Mouse (Mus musculus) midbrain, embryonic 15.5 days (tissue): ENCODE data around the gene Amt. TPM values are rescaled to one million over a fixed set of nuclear protein-coding genes. Genes with fewer than 3 reads are reported as not detected.
"Not testable (repeated sequence)": the region's sequence is repeated elsewhere in the genome, so short reads cannot be mapped to it uniquely, and the experiment has no call there.

Experiments
- ATAC-seq: fragments of 200-750 bp; cut with Nextera tagmentation; replicated peaks from 2 replicates; pipeline ENCODE4 v1.8.0; 2017; ENCODE audit warnings: moderate TSS enrichment
- H3K27ac ChIP-seq: fragments of 300-500 bp; sonication (generic); 2 replicates; pipeline ENCODE4 v1.5.1; 2015; ENCODE audit warnings: mild to moderate bottlenecking, inconsistent platforms
- H3K27me3 ChIP-seq: fragments of 300-500 bp; sonication (generic); replicated peaks from 2 replicates; pipeline ENCODE4 v1.6.1; 2015; ENCODE audit warnings: inconsistent platforms
- H3K36me3 ChIP-seq: fragments of 300-500 bp; sonication (generic); replicated peaks from 2 replicates; pipeline ENCODE4 v1.6.1; 2015; ENCODE audit warnings: inconsistent platforms
- H3K4me1 ChIP-seq: fragments of 300-500 bp; sonication (generic); 2 replicates; pipeline ENCODE4 v1.6.1; 2015; ENCODE audit warnings: inconsistent platforms
- H3K4me2 ChIP-seq: fragments of 300-500 bp; sonication (generic); 2 replicates; pipeline ENCODE4 v1.6.1; 2015; ENCODE audit warnings: inconsistent platforms, mild to moderate bottlenecking, moderate library complexity
- H3K4me3 ChIP-seq: fragments of 300-500 bp; sonication (generic); 2 replicates; pipeline ENCODE4 v1.5.1; 2015; ENCODE audit warnings: mild to moderate bottlenecking, inconsistent platforms
- H3K9ac ChIP-seq: fragments of 300-500 bp; sonication (generic); 2 replicates; pipeline ENCODE4 v1.6.1; 2015; ENCODE audit warnings: mild to moderate bottlenecking, inconsistent platforms
- H3K9me3 ChIP-seq: fragments of 300-500 bp; sonication (generic); 2 replicates; pipeline ENCODE4 v1.6.1; 2016; ENCODE audit warnings: inconsistent platforms
- WGBS: fragments of 180-500 bp; shearing (Covaris S2); methylation state at CpG from one replicate; pipeline ENCODE4 v1.1.7; 2015; ENCODE audit warnings: mixed read lengths; 5-methylcytosine and 5-hydroxymethylcytosine counted together
- polyA plus RNA-seq: library from polyadenylated mRNA; unstranded; fragments of >200 nt; fragmentation: Nextera tagmentation; extraction: Ambion mirVana; gene quantifications from 2 replicates; pipeline ENCODE4 v1.2.1, GENCODE M21; 2015

The Amt gene
- polyA plus RNA-seq, 1 experiment from 2014 or later = 32.1 TPM

- no peak overlapping the region for H3K9ac ChIP-seq
- H3K9me3 ChIP-seq = no peaks in the 10 kb centered on the region
- no peak for ATAC-seq
- H3K27me3 ChIP-seq = no peaks in the 10 kb centered on the region
- H3K27ac ChIP-seq = no peak overlapping the region
- H3K4me1 ChIP-seq = peaks cover 6% of the 10 kb centered on the region
- no peak overlapping the region for H3K4me2 ChIP-seq
- WGBS = 79% methylated on average over 7 of the region's 7 CpGs
- no peak overlapping the region for H3K4me3 ChIP-seq
- H3K36me3 ChIP-seq = no peaks in the 10 kb centered on the region
These were observed 29.0 kb upstream of the Amt start for GRCm38 (mm10) chr9:108267691-108268090.

DNA sequence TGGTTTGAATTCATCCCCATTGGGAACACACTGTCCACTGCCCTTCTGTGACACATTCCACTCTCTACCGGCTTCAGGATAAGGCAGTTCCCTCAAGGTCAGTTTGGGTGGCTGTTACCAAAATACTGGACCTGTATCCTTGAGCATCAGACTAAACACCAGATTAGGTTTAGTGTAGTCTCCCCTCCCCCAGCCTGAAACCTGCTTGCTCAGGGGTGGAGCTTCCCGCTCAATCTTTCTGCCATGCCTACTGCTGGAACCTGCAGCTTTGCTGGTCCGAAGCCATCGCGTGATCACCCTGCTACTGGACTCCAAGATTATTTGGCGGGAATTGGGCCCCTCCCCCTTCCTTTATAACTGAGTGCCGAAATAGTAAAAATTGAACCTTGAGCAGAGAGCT is 28.0 kb upstream of the Amt start:
- not testable (repeated sequence) for H3K27ac ChIP-seq
- 79% methylated on average over 7 of the region's 7 CpGs for WGBS

GRCm38 (mm10) chr9:108271941-108272340 is 24.7 kb upstream of the Amt start:
- Histone ChIP-seq H3K4me1 (no peaks in the 10 kb centered on the region), H3K9ac (no peak overlapping the region), H3K4me2 (no peak overlapping the region), H3K4me3 (no peak overlapping the region), H3K27me3 (no peaks in the 10 kb centered on the region), H3K36me3 (no peaks in the 10 kb centered on the region), H3K27ac (no peak overlapping the region), H3K9me3 (no peaks in the 10 kb centered on the region)
- ATAC-seq = no peak
- WGBS = 39% methylated on average over 2 of the region's 2 CpGs

More for the DNA sequence above, 28.0 kb upstream of the Amt start:
- not testable (repeated sequence) for H3K9me3 ChIP-seq, ATAC-seq, H3K27me3 ChIP-seq, H3K9ac ChIP-seq, H3K4me1 ChIP-seq, H3K4me2 ChIP-seq, H3K4me3 ChIP-seq, H3K36me3 ChIP-seq

DNA sequence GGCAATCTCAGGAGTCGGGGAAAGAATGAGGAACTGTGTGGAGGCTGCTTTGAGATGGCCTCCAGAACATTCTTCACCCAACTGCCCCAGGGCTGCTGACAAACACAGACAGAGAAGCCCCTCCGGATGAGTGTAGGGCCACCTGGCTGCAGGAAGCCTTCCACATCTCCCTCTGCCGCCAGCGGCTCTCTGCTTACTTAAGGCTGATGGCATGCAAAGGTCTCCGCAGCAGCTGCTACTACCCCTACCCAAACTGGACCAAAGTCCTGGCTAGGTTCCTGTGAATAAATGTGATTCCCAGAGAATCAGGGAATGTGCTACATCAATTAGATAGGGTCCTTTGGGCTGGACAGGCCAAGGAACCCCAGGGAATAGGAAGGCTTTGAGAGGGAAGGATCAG is 24.0 kb upstream of the Amt start:
- no peaks in the 10 kb centered on the region for H3K27me3 ChIP-seq
- no peak overlapping the region for H3K27ac ChIP-seq
- H3K4me1 ChIP-seq = no peaks in the 10 kb centered on the region
- no peak overlapping the region for H3K4me2 ChIP-seq
- H3K9me3 ChIP-seq = no peaks in the 10 kb centered on the region
- no peaks in the 10 kb centered on the region for H3K36me3 ChIP-seq
- ATAC-seq = no peak
- no peak overlapping the region for H3K4me3 ChIP-seq
- no peak overlapping the region for H3K9ac ChIP-seq
- 81% methylated on average over 5 of the region's 5 CpGs for WGBS

GRCm38 (mm10) chr9:108273485-108273884 is 23.2 kb upstream of the Amt start:
- no peaks in the 10 kb centered on the region for H3K27me3 ChIP-seq
- no peaks in the 10 kb centered on the region for H3K36me3 ChIP-seq
- no peak overlapping the region for H3K9ac ChIP-seq
- no peak overlapping the region for H3K4me3 ChIP-seq
- 70% methylated on average over 4 of the region's 4 CpGs for WGBS
- H3K9me3 ChIP-seq = no peaks in the 10 kb centered on the region
- no peak for ATAC-seq
- no peak overlapping the region for H3K27ac ChIP-seq
- H3K4me1 ChIP-seq = no peaks in the 10 kb centered on the region
- no peak overlapping the region for H3K4me2 ChIP-seq

- no peaks in the 10 kb centered on the region for H3K36me3 ChIP-seq
- no peaks in the 10 kb centered on the region for H3K27me3 ChIP-seq
- no peak overlapping the region for H3K4me3 ChIP-seq
- H3K4me1 ChIP-seq = no peaks in the 10 kb centered on the region
- no peak overlapping the region for H3K4me2 ChIP-seq
- no peak overlapping the region for H3K9ac ChIP-seq
- H3K9me3 ChIP-seq = no peaks in the 10 kb centered on the region
- ATAC-seq = no peak
- 82% methylated on average over 5 of the region's 5 CpGs for whole genome bisulfite sequencing
- H3K27ac ChIP-seq = no peak overlapping the region
These were observed 21.9 kb upstream of the Amt start for GRCm38 (mm10) chr9:108274476-108275330.

DNA sequence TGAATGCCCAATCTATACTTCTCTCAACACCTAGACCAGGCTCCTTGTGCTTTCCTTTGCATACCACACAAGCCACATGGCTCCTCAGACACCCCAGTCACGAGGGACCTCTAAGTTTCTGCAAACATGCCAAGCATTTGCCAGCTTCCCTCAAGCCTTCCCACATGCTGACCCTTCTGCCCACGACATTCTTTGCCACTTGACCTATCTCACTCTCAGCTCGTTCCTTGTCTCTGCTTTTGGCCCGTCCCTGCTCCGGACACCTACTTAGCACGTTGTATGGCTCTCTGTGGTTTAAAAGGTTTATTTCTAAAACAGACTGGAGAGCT is 21.4 kb upstream of the Amt start:
- Histone ChIP-seq H3K27me3 (no peaks in the 10 kb centered on the region), H3K9me3 (no peaks in the 10 kb centered on the region), H3K9ac (no peak overlapping the region), H3K4me3 (no peak overlapping the region), H3K4me1 (no peaks in the 10 kb centered on the region), H3K4me2 (no peak overlapping the region), H3K27ac (no peak overlapping the region), H3K36me3 (no peaks in the 10 kb centered on the region)
- ATAC-seq = no peak
- WGBS = 62% methylated on average over 6 of the region's 6 CpGs

GRCm38 (mm10) chr9:108278697-108279450 is 17.8 kb upstream of the Amt start:
- Histone ChIP-seq H3K4me3 (no peak overlapping the region), H3K9ac (no peak overlapping the region), H3K36me3 (no peaks in the 10 kb centered on the region), H3K27me3 (no peaks in the 10 kb centered on the region), H3K4me2 (no peak overlapping the region), H3K27ac (no peak overlapping the region), H3K9me3 (no peaks in the 10 kb centered on the region), H3K4me1 (no peaks in the 10 kb centered on the region)
- WGBS = 63% methylated on average over 10 of the region's 10 CpGs
- no peak for ATAC-seq

DNA sequence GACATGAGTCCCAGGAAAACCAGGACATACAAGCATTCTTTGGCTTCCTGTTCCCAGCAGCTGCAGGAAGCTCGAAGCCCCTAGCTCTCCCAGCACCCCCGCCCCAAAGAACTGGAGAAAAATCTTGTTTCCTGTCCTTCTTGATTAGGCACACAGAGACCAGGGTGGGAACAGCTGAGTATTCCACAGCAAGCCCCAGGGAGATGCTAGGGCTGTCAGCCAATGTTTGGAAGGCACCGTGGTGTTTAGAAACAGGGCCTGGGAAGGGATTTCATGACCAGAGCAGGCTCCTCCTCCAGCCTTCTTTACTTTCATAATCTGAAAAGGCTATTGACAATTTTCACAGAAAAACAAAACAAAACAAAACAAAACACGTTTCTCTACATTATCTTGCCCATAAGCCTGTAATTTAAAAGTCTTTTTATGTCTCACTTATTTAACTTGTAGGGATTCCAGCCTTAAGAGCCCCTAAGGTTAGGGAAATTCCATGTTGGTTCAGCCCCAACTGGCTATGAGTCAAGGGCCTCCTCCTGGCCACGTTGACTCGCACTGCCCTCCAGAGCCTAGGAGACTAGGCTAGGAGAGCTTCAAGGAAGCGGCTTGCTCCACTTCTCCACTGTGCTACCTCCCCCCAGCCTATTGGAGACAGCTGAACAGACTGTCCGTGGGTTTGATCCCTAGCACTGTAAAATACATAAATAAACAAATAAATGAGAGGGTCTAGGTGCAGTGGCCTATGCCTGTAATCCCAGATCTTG is 16.4 kb upstream of the Amt start:
- H3K27me3 ChIP-seq = no peaks in the 10 kb centered on the region
- H3K4me2 ChIP-seq = no peak overlapping the region
- H3K4me3 ChIP-seq = no peak overlapping the region
- ATAC-seq = no peak
- H3K9ac ChIP-seq = no peak overlapping the region
- no peaks in the 10 kb centered on the region for H3K9me3 ChIP-seq
- WGBS = 51% methylated on average over 8 of the region's 8 CpGs
- H3K27ac ChIP-seq = no peak overlapping the region
- no peaks in the 10 kb centered on the region for H3K4me1 ChIP-seq
- H3K36me3 ChIP-seq = no peaks in the 10 kb centered on the region

- Histone ChIP-seq H3K4me2 (no peak overlapping the region), H3K36me3 (no peaks in the 10 kb centered on the region), H3K4me1 (0 out of 2 replicates have a peak, but pooled peaks cover under 1% of the 10 kb centered on the region), H3K9ac (no peak overlapping the region), H3K27ac (no peak overlapping the region), H3K27me3 (no peaks in the 10 kb centered on the region), H3K9me3 (no peaks in the 10 kb centered on the region), H3K4me3 (no peak overlapping the region)
- 0 out of 2 replicates have a peak, but pooled peaks have one; percentile 56 for ATAC-seq
- WGBS = 12% methylated on average over 6 of the region's 6 CpGs
These were observed 12.2 kb upstream of the Amt start for GRCm38 (mm10) chr9:108284410-108284809.

DNA sequence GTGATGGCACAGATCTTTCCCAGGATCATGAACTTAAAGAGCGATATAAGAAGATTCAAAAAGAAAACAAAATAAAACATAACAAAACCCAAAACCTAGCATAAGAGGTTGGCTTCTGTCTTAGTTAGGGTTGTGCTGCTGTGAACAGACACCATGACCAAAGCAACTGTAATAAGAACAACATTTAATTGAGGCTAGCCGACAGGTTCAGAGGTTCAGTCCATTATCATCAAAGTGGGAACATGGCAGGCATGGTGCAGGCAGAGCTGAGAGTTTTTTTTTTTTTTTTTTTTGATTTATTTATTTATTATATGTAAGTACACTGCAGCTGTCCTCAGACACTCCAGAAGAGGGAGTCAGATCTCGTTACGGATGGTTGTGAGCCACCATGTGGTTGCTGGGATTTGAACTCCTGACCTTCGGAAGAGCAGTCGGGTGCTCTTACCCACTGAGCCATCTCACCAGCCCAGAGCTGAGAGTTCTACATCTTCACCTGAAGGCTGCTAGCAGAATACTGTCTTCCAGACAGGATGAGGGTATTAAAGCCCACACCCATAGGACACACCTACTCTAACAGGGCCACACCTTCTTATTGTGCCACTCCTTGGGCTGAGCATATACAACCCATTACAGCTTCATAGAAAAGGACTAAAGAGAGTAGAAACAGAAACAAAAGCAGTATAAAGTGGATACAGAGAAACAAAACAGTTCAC is 9.0 kb upstream of the Amt start:
- ATAC-seq, H3K9ac ChIP-seq, H3K9me3 ChIP-seq, H3K4me3 ChIP-seq, H3K27ac ChIP-seq, H3K27me3 ChIP-seq, H3K4me2 ChIP-seq, H3K36me3 ChIP-seq: not testable (repeated sequence)
- H3K4me1 ChIP-seq = peaks cover 14% of the 10 kb centered on the region
- 77% methylated on average over 6 of the region's 6 CpGs for WGBS

- H3K4me3 ChIP-seq = peak overlapping the region; percentile 61
- no peak for ATAC-seq
- no peaks in the 10 kb centered on the region for H3K9me3 ChIP-seq
- WGBS = 52% methylated on average over 2 of the region's 2 CpGs
- H3K36me3 ChIP-seq = peaks cover 2% of the 10 kb centered on the region; the same call in 1 of the 2 replicates
- H3K4me2 ChIP-seq = peak overlapping the region; percentile 73
- peaks cover 14% of the 10 kb centered on the region for H3K4me1 ChIP-seq
- no peaks in the 10 kb centered on the region for H3K27me3 ChIP-seq
- H3K27ac ChIP-seq = peak overlapping the region; percentile 95
- H3K9ac ChIP-seq = no peak overlapping the region; the same call in 1 of the 2 replicates
These were observed 7.3 kb upstream of the Amt start for GRCm38 (mm10) chr9:108289347-108289746.
